Comparison of ENCODE assay signal across 8 mouse cellular contexts in the genomic region with DNA sequence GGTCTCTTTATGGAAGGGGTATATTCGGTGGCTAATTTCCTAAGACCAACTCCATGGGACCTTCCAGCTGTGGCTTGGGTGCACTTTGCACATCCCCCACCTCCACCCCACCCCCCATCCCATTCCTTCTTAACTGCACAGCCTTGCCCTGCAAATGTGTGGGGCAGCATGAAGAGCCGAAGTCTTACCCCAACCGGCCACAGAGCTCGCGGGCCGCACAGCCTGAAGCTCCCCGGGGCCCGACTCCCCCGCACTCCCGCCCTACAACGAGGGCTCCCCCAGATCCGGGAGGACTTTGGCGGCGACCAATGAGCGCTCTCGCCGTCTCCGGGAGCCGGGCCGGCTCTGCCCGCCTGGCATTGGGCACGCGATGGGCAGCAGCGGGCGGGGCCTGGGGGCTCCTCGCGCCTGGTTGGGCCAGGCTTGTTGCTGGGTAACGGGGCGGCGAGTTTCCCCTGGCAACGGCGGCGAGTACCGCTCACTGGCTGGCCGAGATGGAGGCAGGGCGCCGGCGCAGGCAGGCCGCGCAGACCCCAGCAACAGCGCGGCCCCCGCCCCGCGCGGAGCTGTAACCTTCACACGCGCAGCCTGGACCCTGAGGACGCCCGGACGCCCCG. TPM values are rescaled to one million over a fixed set of nuclear protein-coding genes. Genes with fewer than 3 reads are reported as not detected.
DNase-seq lines count a peak whose midpoint lies in the region; ATAC-seq lines count a peak whose summit lies in the region.

No protein-coding gene starts in this region.

- peak overlapping the region; percentile 47 for H3K4me3 ChIP-seq in embryonic facial prominence, embryonic 15.5 days (replicated peaks)
- H3K4me3 ChIP-seq in heart, embryonic 10.5 days: peak overlapping the region; percentile 62
- peak overlapping the region; percentile 39 for H3K4me3 ChIP-seq in kidney, embryonic 14.5 days (ENCODE audit: low read length)

- under 1% methylated on average over 46 of the region's 52 CpGs for WGBS in embryonic facial prominence, embryonic 15.5 days
- WGBS in heart, embryonic 10.5 days: under 1% methylated on average over 52 of the region's 52 CpGs
- WGBS in kidney, embryonic 14.5 days: under 1% methylated on average over 52 of the region's 52 CpGs

- H3K27ac ChIP-seq in embryonic facial prominence, embryonic 15.5 days (replicated peaks): peak overlapping the region; percentile 39; the same call in 1 of the 2 replicates
- peak overlapping the region; percentile 79 for H3K27ac ChIP-seq in heart, embryonic 10.5 days
- H3K27ac ChIP-seq in kidney, embryonic 14.5 days (ENCODE audit: low read depth, low read length): no peak overlapping the region

- peak overlapping the region; percentile 42; the same call in 1 of the 2 replicates for H3K9ac ChIP-seq in embryonic facial prominence, embryonic 15.5 days
- H3K9ac ChIP-seq in kidney, embryonic 14.5 days (ENCODE audit: low read depth, low read length): peak overlapping the region; percentile 50

- H3K27me3 ChIP-seq in embryonic facial prominence, embryonic 15.5 days: no peaks in the 10 kb centered on the region
- no peaks in the 10 kb centered on the region for H3K27me3 ChIP-seq in heart, embryonic 10.5 days (ENCODE audit: insufficient read depth, poor library complexity, severe bottlenecking)
- no peaks in the 10 kb centered on the region for H3K27me3 ChIP-seq in kidney, embryonic 14.5 days (ENCODE audit: control insufficient read depth, insufficient read depth, low read length)

- H3K4me1 ChIP-seq in embryonic facial prominence, embryonic 15.5 days: peaks cover 43% of the 10 kb centered on the region
- H3K4me1 ChIP-seq in heart, embryonic 10.5 days: peaks cover 37% of the 10 kb centered on the region
- H3K4me1 ChIP-seq in kidney, embryonic 14.5 days (ENCODE audit: control insufficient read depth, insufficient read depth, low read length): peaks cover 7% of the 10 kb centered on the region; the same call in 1 of the 2 replicates

- no peaks in the 10 kb centered on the region for H3K9me3 ChIP-seq in embryonic facial prominence, embryonic 15.5 days (replicated peaks)
- no peaks in the 10 kb centered on the region for H3K9me3 ChIP-seq in heart, embryonic 10.5 days
- H3K9me3 ChIP-seq in kidney, embryonic 14.5 days (ENCODE audit: control insufficient read depth, low read length): no peaks in the 10 kb centered on the region

- peak; percentile 86 for ATAC-seq in embryonic facial prominence, embryonic 15.5 days (ENCODE audit: insufficient number of reproducible peaks, low FRiP score, low TSS enrichment, low read depth)
- peak; percentile 83 for ATAC-seq in kidney, embryonic 14.5 days (ENCODE audit: low FRiP score, low TSS enrichment)
- ATAC-seq in monocyte, adult 5-6 weeks (replicated peaks; ENCODE audit: insufficient number of reproducible peaks, low FRiP score, low TSS enrichment, poor library complexity, severe bottlenecking): peak; percentile 52

- no peaks in the 10 kb centered on the region for H3K36me3 ChIP-seq in embryonic facial prominence, embryonic 15.5 days
- no peaks in the 10 kb centered on the region for H3K36me3 ChIP-seq in heart, embryonic 10.5 days
- H3K36me3 ChIP-seq in kidney, embryonic 14.5 days (ENCODE audit: control insufficient read depth, insufficient read depth, low read length): no peaks in the 10 kb centered on the region

- peak; percentile 94 for DNase-seq in layer of hippocampus, adult 11-12 months (ENCODE audit: low spot score)
- DNase-seq in layer of hippocampus, adult 9-10 months (ENCODE audit: low spot score): no peak
- DNase-seq in heart, embryonic 10.5 days (ENCODE audit: low spot score): peak; percentile 93
- peak; percentile 78 for DNase-seq in liver
- DNase-seq in spleen, postnatal 14 days (ENCODE audit: low spot score in 2 of 2): peak; percentile 59 to 60

- H3K4me2 ChIP-seq in embryonic facial prominence, embryonic 15.5 days (replicated peaks): peak overlapping the region; percentile 89
- H3K4me2 ChIP-seq in kidney, embryonic 14.5 days (replicated peaks; ENCODE audit: low read depth, low read length): peak overlapping the region; percentile 74

RNA-seq across cellular contexts. Expression of a gene that starts 8.7 kb away (rescaled TPM):
- polyA plus RNA-seq in embryonic facial prominence, embryonic 15.5 days (2015; fragmentation: Nextera tagmentation; extraction: Ambion mirVana): 5.1 and 7.5 TPM in 2 replicates
- polyA plus RNA-seq in heart, embryonic 10.5 days (2016; fragmentation: Nextera tagmentation; extraction: Ambion mirVana): 8.3 and 9.5 TPM in 2 replicates
- polyA plus RNA-seq in kidney, embryonic 14.5 days (2014; fragmentation: Nextera tagmentation; extraction: Ambion mirVana): 8.6 and 13.8 TPM in 2 replicates
- 26.4 to 30.9 TPM (median 30.1 TPM) in 3 replicates for total RNA-seq in monocyte, adult 5-6 weeks (2017)

RNA-seq across cellular contexts. Expression of a gene that starts 12.9 kb away (rescaled TPM):
- 27.0 and 31.1 TPM in 2 replicates for polyA plus RNA-seq in embryonic facial prominence, embryonic 15.5 days (2015; fragmentation: Nextera tagmentation; extraction: Ambion mirVana)
- 19.6 and 31.0 TPM in 2 replicates for polyA plus RNA-seq in heart, embryonic 10.5 days (2016; fragmentation: Nextera tagmentation; extraction: Ambion mirVana)
- polyA plus RNA-seq in kidney, embryonic 14.5 days (2014; fragmentation: Nextera tagmentation; extraction: Ambion mirVana): 24.6 and 28.3 TPM in 2 replicates
- 231 to 284 TPM (median 256 TPM) in 3 replicates for total RNA-seq in monocyte, adult 5-6 weeks (2017)

RNA-seq across cellular contexts. Expression of a gene that starts 26.1 kb away (rescaled TPM):
- polyA plus RNA-seq in embryonic facial prominence, embryonic 15.5 days (2015; fragmentation: Nextera tagmentation; extraction: Ambion mirVana): 29.6 and 32.8 TPM in 2 replicates
- polyA plus RNA-seq in heart, embryonic 10.5 days (2016; fragmentation: Nextera tagmentation; extraction: Ambion mirVana): 6.2 and 10.0 TPM in 2 replicates
- polyA plus RNA-seq in kidney, embryonic 14.5 days (2014; fragmentation: Nextera tagmentation; extraction: Ambion mirVana): 19.3 and 19.8 TPM in 2 replicates
- 9.4 to 16.4 TPM (median 12.3 TPM) in 3 replicates for total RNA-seq in monocyte, adult 5-6 weeks (2017)

RNA-seq across cellular contexts. Expression of a gene that starts 40.2 kb away (rescaled TPM):
- polyA plus RNA-seq in embryonic facial prominence, embryonic 15.5 days (2015; fragmentation: Nextera tagmentation; extraction: Ambion mirVana): 4.4 and 4.5 TPM in 2 replicates
- polyA plus RNA-seq in heart, embryonic 10.5 days (2016; fragmentation: Nextera tagmentation; extraction: Ambion mirVana): 0.31 and 1.0 TPM in 2 replicates
- 1.2 and 1.8 TPM in 2 replicates for polyA plus RNA-seq in kidney, embryonic 14.5 days (2014; fragmentation: Nextera tagmentation; extraction: Ambion mirVana)
- 11.2 to 17.0 TPM (median 13.7 TPM) in 3 replicates for total RNA-seq in monocyte, adult 5-6 weeks (2017)

RNA-seq across cellular contexts. Expression of a gene that starts 55.6 kb away (rescaled TPM):
- polyA plus RNA-seq in embryonic facial prominence, embryonic 15.5 days (2015; fragmentation: Nextera tagmentation; extraction: Ambion mirVana): 0.04 and 0.35 TPM in 2 replicates
- polyA plus RNA-seq in heart, embryonic 10.5 days (2016; fragmentation: Nextera tagmentation; extraction: Ambion mirVana): 0.54 and 0.57 TPM in 2 replicates
- polyA plus RNA-seq in kidney, embryonic 14.5 days (2014; fragmentation: Nextera tagmentation; extraction: Ambion mirVana): 0.05 and 0.09 TPM in 2 replicates
- 2.9 to 8.0 TPM (median 7.0 TPM) in 3 replicates for total RNA-seq in monocyte, adult 5-6 weeks (2017)
